Mouse (Mus musculus): ENCODE results near the gene Mbnl2. TPM values are rescaled to one million over a fixed set of nuclear protein-coding genes. Genes with fewer than 3 reads are reported as not detected.

Mbnl2 gene
- polyA plus RNA-seq, 1 experiment: 61.8 TPM

DNA sequence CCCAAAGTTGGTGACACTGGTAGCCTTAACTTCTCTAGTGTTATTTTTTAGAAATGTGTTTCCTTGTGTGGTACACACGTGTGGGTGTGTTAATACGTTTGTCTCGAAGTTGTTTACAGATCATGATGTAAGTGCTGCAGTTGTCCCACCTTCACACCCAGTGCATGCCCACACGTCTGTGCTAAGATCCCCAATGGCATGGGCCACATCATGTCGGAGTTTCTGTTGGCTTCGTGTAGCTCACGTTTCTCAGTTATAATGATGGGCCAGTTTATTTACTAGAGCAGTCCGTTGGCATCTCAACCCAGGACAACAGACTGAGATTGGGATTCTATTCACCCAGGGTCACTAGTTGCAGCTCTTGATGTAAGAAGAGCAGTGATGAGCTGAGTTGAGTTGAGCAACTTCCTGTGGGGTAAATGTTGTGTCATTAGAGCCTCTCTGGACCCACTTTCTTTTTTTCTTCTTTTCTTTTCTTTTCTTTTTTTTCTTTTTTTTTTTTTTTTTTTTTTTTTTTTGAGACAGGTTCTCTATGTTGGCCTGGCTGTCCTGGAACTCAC is 205.0 kb downstream of the Mbnl2 start:
- Histone ChIP-seq H3K9ac (ENCODE audit: low read depth, poor library complexity, severe bottlenecking) (no peak overlapping the region), H3K36me3 (ENCODE audit: control insufficient read depth, insufficient read depth, low read length, poor library complexity, severe bottlenecking) (no peaks in the 10 kb centered on the region; the same call in 1 of the 2 replicates), H3K27ac (ENCODE audit: insufficient read depth, low read length) (no peak overlapping the region), H3K9me3 (replicated peaks; ENCODE audit: control insufficient read depth, insufficient read depth, low read length, poor library complexity, severe bottlenecking) (no peaks in the 10 kb centered on the region; the same call in 1 of the 2 replicates), H3K27me3 (ENCODE audit: control insufficient read depth, insufficient read depth, low read length, poor library complexity, severe bottlenecking) (no peaks in the 10 kb centered on the region), H3K4me1 (ENCODE audit: control insufficient read depth, insufficient read depth, low read length) (no peaks in the 10 kb centered on the region), H3K4me3 (ENCODE audit: low read depth, low read length) (no peak overlapping the region)
- TF ChIP-seq CTCF (IDR thresholded peaks at IDR 0.05; ENCODE audit: low read depth, low read length) (no peak), EP300 (IDR thresholded peaks at IDR 0.05; ENCODE audit: insufficient read depth, low read depth, low read length) (no peak), POLR2A (IDR thresholded peaks at IDR 0.05; ENCODE audit: insufficient read depth, low read length) (no peak)

DNA sequence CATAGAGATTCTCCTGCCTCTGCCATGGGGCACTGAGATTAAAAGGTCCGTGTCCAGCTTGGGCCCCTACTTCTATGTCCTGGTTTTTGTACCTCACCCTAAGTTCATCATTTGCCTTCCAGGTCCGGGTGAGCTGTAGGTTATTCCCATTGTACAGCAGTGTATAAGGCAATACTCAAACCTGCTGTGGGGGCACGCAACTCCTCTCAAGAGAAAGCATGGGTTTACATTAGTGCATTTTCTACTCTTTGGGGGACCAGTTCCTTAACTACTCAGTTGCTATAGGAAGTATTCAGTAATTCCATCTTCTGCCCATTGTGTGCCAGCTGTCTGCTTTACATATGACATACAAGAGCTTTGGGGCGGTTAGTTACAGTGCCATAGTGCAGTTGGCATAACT is 205.5 kb downstream of the Mbnl2 start:
- H3K9ac ChIP-seq (ENCODE audit: low read depth, poor library complexity, severe bottlenecking): no peak overlapping the region

More for the DNA sequence above, 205.5 kb downstream of the Mbnl2 start:
- no peaks in the 10 kb centered on the region for H3K4me1 ChIP-seq (ENCODE audit: control insufficient read depth, insufficient read depth, low read length)
- TF ChIP-seq CTCF (IDR thresholded peaks at IDR 0.05; ENCODE audit: low read depth, low read length): no peak
- TF ChIP-seq EP300 (IDR thresholded peaks at IDR 0.05; ENCODE audit: insufficient read depth, low read depth, low read length): no peak
- TF ChIP-seq POLR2A (IDR thresholded peaks at IDR 0.05; ENCODE audit: insufficient read depth, low read length): no peak
- no peaks in the 10 kb centered on the region for H3K27me3 ChIP-seq (ENCODE audit: control insufficient read depth, insufficient read depth, low read length, poor library complexity, severe bottlenecking)
- H3K4me3 ChIP-seq (ENCODE audit: low read depth, low read length): no peak overlapping the region
- H3K27ac ChIP-seq (ENCODE audit: insufficient read depth, low read length): no peak overlapping the region
- H3K36me3 ChIP-seq (ENCODE audit: control insufficient read depth, insufficient read depth, low read length, poor library complexity, severe bottlenecking): no peaks in the 10 kb centered on the region; the same call in 1 of the 2 replicates
- H3K9me3 ChIP-seq (replicated peaks; ENCODE audit: control insufficient read depth, insufficient read depth, low read length, poor library complexity, severe bottlenecking): no peaks in the 10 kb centered on the region; the same call in 1 of the 2 replicates

Other genes with a start within 250 kb of the Mbnl2 start
- not detected in 2 replicates for gene Oxgr1, start 233.2 kb upstream of the Mbnl2 start, polyA plus RNA-seq (2011; ENCODE audit: insufficient read depth, insufficient read length, low read depth, missing spikeins)
- 18.9 and 19.8 TPM in 2 replicates for gene Rap2a, start 202.8 kb downstream of the Mbnl2 start, polyA plus RNA-seq (2011; ENCODE audit: insufficient read depth, insufficient read length, low read depth, missing spikeins)

Measured in ES-Bruce4 (cell line).